Mouse (Mus musculus): Measurements from ENCODE around the gene Fam69a.
"Not testable (repeated sequence)": the region's sequence is repeated elsewhere in the genome, so short reads cannot be mapped to it uniquely, and the experiment has no call there.

The Fam69a gene

DNA sequence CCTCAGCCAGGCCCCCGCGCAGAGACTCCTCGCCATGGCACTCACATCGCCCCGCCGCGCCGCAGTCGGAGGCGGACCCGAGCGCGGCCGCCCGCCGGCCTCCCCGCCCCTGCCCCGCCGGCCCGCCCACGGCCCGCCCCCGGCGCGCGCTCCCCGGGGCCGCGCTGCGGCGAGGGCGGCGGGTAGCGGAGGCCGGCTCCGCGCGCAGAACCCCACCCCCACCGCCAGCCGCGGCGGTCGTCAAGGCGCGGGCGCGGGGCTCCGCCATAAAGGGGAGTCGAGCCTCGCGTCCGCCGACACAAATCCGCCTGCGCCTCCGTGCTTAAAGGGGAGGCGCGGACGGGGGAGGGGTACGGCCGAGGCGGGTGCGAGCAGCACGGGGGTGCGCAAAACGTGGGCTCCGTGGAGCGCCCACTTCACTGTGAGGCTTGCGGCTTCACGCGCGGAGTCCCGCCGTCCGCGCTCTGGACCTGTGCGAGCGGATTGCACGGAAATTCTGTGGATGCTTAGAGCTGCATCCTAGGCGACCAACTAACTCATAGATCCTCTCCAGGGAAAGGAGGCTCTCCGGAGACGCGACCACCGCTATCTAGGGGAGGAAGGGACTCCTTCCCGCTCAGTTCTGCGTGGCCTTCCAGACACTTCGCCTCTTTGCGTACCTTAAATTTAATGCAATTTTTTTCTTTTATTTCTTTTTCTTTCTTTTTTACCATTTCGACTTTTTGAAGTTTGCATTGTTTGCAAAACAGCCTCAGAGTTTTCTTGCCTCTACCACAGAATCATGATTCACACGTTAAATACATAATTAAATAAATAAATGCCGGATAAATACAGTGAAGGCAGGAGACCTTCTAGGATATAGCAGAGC lies at the start of gene Fam69a:
TSS of gene Fam69a (minus strand) at position 119 of the 868 bp plus-strand sequence.
- DNase-seq (ENCODE audit: low spot score), result peak; percentile 76

DNA sequence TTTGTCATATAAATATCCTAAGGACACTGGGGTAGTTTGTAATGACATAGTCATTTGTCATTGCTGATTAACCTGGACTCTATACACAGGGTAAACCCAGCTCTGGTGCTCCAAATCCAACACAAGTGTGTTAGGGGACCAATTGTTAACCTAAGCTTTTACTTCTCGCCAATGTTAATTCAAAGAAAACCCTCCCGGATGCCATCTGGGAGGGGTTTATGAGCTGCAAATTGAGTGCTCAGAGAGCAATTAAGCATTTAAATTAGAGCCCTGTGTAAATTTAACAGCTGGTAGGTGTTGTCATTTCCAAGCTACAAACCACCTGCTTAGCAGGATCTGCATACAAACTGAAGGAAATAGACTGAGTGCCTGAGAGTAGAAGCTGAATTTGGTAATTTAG lies 48.6 kb upstream of the Fam69a start:
- DNase-seq (ENCODE audit: low spot score), result no peak

DNA sequence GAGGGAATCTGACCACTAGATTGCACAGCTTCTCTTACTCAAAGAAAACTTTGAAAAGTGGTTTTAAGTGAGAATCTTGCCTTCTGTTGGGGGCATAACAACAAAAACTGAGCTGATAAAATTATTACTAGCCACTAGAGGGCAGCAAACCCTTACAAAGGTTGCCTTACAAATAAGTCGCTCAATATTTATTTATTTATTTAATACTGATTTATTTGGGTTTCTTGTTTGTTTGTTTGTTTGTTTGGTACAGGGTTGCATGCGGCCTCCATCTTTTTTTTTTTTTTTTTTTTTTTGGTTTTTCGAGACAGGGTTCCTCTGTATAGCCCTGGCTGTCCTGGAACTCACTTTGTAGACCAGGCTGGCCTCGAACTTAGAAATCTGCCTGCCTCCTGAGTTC lies 47.3 kb upstream of the Fam69a start:
- DNase-seq (ENCODE audit: low spot score), result no peak

DNA sequence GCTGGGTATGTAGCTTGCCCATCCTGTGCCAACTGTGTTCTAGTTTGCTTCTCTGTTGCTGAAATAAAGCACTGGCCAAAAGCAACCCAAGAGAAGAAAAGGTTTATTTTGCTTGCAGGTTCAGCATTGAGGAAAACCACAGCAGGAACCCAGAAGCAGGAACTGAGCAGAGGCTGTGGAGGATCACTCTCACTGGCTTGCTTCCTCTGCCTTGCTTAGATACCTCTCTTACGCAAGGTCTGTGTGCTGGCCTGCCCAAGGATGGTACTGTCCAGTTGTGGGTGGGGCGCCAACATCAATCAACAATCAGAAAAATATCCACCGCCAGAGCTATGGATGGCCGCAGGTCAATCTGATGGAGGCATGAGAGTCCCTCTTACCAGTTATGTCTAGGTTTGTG lies 44.4 kb upstream of the Fam69a start:
- DNase-seq (ENCODE audit: low spot score), result no peak

DNA sequence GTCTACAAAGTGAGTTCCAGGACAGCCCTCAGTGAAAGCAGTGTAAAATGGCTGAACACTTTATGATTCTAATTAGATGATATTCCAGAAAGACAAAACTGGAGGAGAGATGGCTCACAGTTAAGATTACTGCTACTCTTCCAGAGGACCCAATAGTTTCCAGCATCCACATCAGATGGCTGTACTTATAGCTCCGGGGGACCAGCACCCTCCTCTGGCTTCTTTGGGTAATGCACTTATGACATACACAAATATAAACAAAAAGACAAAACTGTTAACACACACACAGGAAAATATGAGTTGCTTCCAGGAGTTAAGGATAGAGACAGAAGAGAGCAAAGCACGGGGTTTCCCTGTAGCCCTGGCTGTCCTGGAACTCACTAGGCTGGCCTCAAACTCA lies 43.1 kb upstream of the Fam69a start:
- no peak for DNase-seq (ENCODE audit: low spot score)

DNA sequence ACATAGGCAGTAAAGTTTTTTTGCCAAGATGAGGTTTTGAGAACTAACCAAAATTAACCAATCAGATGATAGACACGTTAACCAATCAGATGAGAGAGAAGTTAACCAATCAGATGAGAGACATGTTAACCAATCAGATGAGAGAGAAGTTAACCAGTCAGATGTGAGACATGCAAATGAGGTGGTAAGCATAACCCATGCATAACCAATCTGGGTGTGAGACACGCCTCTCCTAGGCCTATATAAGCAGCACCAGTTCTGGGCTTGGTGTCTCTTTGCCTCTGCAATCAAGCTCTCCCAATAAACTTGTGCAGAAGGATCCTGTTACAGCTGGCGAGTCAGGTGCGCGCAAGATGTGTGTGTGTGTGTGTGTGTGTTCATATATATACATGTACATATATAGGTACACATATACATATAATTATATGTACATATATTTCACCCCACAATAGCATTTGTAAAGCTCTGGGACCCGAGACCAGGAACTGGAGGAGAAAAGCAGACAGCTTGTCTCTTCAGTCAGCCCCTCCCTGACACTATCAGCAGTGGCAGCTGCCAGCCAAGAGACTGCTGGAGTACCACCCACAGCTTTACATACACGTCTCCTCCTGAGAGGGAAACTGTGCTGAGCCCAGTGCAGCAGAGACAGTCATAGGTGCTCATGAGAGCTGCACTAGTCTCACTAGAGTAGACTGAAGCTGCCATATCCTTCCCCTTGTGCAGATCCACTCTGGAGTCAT lies 42.1 kb upstream of the Fam69a start:
- DNase-seq (ENCODE audit: low spot score), result not testable (repeated sequence)

DNA sequence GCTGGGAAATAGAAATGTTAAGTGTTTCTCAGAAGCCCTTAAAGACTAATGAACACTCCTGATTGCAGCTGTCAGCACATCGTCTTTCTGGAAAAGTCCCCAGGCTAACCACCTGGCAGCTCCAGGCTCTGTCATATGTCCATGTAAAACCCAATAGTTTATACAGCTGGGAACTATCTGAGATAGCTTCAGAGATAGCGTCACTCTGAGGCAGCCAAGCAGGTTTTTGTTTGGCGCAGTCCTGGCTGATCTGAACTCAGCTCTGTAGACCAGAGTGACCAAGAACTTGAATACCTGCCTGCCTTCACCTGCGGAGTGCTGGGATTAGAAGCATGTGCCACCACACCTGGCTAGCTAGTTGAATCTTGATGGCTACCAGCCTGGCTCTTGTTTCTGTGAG lies 41.3 kb upstream of the Fam69a start:
- DNase-seq (ENCODE audit: low spot score), result peak; percentile 7

DNA sequence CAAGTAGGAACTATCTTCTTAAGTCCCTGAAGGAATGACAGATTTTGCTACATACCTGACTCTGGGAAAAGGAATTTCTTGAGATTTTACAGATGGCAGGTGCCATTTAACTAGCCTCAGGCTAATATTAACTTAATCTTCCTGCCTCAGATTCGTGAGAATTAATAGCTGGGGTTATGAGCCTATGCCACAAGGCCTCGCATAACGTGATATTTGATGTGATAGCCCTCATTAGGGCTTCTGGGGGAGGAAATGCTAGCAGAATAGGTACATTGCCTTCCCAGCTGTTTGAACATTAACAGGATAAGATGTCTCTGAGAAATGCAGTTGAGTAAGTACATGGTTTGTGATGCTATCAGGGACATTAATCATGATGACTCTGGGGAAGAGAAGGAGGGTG lies 34.5 kb upstream of the Fam69a start:
- DNase-seq (ENCODE audit: low spot score), result no peak

DNA sequence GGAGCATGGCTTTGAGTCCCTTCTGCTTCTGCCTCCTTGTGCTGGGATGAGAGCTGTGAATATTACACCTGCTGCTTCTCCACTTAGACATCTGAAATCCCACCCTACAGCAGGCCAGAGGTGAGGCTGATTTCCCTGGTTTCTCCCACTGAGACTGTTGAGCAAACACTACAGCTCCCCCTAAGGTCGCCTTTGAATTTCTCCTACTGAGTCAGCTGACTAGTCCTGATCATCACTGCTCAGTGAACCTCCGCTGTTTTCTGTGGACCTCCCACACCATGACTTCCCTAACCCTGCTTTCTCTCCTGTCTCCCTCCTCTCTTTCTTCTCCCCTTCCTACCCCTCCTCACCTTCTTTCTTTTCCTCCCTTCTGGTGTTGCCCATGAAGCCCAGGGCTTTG lies 32.5 kb upstream of the Fam69a start:
- no peak for DNase-seq (ENCODE audit: low spot score)

DNA sequence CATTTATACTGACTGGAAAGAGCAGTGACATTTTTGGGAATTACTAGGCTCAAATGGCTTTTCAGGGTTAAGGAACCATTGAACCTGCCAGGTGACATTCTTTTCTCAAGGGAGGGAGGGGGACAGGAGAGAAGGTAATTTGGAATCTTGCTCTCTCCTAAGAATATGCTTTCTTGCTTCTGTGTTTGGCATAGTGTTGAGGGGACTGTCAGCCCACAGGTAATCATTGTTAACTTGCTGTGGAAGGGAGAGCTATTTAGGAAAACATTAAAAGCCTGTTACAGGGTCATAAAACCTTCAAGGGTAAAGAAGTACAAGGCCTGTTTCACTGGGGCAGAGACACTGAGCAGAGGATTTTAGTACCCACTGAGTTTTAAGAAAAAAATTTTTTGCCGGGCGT lies 30.3 kb upstream of the Fam69a start:
- DNase-seq (ENCODE audit: low spot score), result no peak

DNA sequence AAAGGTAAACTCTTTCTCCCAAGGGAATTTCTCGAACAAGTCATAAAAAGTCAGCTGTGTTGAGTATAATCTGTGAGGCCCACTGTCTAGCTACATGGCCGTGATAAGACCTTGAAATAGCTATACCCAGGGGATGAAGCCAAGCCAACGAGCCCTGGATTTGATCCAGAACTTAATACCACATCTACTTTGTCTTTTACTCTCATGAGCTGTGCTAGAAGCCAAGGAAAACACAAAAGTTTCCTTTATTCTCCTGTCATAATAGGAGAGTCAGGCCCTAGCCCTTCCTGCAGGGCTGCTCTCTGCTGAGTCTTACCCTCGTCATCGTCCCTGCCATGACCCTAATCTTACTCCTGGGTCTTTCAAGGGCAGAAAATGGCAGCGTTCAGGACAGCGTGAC lies 28.5 kb upstream of the Fam69a start:
- DNase-seq (ENCODE audit: low spot score), result no peak

DNA sequence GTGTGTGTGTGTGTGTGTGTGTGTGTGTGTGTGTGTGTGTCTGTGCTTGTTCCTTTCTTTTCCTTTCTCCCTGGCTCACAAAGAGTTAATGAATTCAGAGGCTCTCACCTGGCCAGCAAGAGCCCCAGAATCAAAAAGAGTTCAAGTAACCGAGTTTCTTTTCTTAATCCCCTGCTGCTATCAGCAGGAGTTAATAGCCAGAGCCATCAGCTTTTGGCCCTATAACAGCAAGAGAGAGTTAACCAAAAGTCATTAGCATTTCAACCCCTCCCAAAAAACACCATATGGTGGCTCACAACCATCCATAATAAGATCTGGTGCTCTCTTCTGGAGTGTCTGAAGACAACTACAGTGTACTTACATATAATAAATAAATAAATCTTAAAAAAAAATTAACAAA lies 27.3 kb upstream of the Fam69a start:
- no peak for DNase-seq (ENCODE audit: low spot score)

DNA sequence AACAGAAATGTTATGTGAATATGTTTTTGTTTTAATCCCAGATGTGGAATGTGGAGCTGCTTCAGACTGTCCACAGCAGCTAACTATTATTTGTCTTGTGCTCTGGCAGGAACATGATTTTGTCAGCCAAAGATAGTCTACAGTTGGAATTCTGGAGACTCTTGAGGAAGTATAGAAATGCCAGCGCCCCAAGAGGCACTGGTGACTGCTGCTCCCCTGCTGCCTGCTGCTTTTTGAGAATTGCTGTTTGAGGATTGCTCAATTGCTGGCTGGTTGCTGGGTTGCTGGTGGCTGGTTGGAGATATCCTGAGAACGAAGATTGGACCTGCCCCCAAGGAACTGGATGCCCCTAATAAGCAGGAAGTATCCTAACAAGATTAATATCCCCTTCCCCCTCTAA lies 22.8 kb upstream of the Fam69a start:
- no peak for DNase-seq (ENCODE audit: low spot score)

DNA sequence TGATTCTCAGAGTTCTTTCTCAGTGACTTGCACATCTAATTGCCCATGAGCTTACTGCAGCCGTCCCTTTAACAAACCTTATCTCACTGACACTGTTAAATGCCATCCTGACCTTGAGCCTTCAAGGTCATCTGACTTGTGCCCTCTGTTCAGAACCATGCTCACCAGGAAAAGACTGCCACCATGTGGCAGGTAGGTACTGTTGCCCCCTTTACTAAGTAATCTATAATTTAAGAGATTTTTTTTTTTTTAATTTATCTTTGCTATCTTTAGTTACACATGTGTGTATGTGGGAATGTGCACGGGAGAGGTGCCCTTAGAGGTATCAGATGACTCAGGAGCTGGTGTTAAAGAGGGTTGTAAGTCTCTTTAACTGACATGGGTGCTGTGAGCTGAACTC lies 18.2 kb upstream of the Fam69a start:
- no peak for DNase-seq (ENCODE audit: low spot score)

DNA sequence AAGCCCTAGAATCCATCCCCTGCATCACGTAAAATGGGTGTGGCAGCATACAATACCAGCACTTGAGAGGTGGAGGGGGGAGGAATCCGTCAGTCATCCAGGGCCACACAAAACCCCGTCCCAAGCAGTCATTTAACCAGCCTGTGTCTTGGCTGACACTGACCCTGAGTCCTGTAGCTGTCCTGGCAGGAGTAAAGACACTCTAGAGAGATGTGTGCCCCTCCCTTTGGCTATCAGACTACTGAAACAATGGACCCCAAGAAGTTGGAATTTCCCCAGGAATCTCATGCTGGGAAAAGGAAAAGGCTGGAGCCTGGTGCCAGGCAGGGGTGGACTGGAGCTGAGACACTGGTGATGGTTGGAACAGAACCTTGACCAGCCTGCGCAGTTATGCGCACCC lies 15.8 kb upstream of the Fam69a start:
- DNase-seq (ENCODE audit: low spot score), result no peak

DNA sequence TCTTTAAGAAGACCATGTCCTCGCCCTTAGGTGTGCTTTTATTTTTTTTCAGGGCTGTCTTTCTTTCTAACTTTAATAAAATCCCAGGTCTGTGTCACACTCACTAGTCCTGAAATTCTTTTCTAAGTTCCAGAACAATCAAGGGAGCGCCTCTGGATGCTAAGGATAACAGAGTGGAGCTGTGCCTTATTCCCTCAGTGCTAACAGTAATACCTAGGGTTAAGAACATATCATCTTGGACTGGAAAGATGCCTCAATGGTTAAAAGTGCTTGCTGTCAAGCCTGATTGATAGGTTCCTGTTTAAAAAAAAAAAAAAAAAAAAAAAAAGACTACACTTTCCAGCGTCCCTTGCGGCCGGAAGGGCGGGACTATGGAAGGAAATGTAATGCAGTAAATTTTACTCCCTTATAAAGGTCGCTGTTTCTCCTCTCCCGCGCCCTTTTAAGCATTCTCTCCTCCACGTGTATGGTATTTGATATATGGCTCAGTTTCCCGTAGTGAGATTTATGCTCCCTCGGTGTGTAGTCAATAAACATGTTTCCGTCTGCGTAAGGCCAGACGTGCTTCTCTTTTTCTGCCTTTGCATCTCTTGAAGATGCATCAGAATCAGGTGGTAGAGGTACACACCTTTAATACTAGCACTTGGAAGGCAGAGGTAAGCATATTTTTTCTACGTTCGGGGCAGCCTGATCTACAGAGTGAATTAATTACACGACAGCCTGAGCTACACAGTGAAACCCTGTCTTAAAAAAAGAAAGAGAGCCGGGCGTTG lies 14.1 kb upstream of the Fam69a start:
- peak; percentile 49 for DNase-seq (ENCODE audit: low spot score)

DNA sequence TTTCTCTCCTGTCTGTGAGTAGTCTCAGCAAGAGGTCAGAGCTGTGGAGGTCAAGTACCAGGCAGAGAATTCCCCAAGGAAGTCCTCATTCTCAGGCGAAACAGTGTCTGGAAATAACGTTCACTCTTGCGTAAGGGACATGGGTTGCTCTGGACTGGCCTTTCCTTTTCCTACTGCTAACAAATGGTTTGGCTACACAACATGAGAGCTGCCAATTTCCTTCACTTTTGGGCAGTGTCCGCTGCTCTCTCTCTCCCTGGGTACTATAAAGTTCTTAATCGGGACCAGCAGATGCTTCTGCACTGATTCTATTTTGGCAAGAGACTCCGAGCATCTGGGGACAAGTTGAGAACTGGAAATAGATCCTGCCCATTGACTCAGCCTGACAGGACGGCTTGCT lies 10.8 kb upstream of the Fam69a start:
- no peak for DNase-seq (ENCODE audit: low spot score)

DNA sequence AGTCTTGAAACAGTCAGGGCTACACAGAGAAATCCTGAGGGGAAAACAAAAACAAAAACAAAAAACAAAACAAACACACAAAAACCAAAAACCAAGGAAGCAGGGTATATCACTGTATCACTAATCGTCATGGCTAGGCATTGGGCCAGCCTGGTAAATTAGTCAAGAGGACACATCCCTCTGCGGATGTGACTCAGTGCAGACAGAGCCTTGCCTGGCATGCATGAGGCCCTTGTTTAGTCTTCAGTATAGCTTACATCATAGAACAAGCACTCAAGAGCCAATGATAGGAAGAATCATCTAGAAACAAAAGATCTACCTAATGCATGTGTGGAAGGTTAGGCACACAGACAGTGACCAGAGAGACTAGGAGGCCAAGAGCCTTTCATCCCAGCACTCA lies 9.1 kb upstream of the Fam69a start:
- DNase-seq (ENCODE audit: low spot score), result peak; percentile 43

DNA sequence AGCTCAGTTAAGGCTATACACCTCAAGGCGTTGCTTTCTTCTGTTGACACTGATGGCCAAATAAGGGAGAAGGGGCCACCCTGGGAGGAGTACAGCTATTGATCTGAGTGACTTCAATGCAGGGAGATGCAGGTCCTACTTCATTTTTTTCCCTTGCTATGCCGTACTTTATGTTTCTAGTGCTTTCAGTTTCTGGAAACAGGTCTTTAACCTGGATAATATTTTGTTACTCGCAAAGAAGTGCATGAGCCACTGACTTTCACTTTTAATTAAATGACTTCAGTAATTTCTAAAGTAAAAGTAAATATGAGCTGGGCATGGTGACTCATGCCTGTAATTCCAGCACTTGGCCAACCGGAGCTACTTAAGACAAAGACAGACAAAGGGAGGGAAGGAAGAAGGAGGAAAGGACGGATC lies 958 bp upstream of the Fam69a start:
- DNase-seq (ENCODE audit: low spot score), result no peak

DNA sequence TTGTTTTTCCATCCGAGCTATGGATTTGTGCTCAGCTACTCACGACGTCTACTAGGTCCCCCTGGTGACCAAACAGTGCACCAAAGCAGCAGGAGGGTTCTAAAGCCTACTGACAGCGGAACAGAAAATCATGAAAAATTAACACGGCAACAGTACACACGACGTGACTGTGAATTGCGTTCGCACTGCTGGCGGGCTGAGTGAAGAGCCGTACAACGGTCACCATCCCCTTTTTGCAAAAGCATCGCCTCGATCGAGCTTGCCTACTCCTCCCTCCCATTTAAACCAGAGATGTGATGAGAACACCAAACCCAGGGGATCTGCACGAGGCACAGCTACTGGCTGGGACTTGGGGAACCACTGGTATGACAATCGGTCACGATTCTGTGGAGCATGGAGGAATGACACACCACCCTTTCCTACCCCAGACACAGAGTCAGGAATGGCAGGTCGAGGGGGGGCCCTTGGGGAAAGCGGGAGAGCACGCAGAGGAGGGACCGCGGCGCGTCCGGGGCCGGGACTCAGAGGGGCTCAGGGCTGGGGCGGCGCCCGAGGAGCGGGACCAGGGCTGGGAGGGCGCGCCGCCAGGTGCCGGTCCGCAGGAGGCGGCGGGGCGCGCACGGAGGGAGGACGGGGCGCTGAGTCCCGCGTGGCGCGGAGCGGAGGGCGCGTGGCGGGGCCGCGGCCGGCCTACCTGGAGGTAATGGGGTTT lies 474 bp downstream of the Fam69a start:
- DNase-seq (ENCODE audit: low spot score), result peak; percentile 46

DNA sequence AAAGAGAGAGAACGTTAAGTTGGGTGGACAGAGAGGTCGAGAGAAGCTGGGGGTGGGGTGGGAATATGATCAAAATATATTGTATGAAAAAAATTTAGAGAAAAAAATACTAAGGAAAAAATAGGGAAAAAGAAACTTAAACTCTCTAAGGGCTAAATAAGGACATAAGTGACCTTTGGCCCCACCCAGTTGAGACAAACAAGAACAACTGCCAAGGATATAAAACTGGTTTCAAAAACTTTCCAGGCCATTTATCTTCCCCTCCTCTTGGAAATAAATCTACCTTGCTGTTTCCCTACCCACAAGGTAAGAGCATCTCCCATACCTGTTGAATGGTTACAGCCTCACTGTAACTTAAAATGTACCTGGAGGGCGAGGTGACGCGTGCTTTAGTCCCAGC lies 2.9 kb downstream of the Fam69a start:
- DNase-seq (ENCODE audit: low spot score), result no peak

DNA sequence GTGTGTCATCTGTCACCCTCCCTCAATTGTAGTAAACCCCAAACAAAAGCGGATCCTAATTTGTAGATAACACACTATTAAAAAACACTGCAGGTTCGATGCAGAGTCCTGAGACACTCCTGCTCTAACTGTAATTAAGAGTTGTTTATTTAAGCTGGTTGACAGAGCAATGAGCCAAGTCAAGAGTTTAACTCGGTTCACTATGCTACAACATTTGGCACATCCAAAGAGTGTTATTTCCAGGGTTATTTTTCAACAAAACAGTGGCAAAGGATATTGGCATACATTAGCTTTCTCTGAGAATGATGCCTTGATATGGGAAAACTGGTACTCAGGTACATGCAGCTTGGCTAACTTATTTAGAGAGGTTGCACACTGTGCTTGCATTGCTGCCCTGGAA lies 4.9 kb downstream of the Fam69a start:
- no peak for DNase-seq (ENCODE audit: low spot score)
